Mouse (Mus musculus): ENCODE measurements around the gene Cdyl2.

Cdyl2 gene

DNA sequence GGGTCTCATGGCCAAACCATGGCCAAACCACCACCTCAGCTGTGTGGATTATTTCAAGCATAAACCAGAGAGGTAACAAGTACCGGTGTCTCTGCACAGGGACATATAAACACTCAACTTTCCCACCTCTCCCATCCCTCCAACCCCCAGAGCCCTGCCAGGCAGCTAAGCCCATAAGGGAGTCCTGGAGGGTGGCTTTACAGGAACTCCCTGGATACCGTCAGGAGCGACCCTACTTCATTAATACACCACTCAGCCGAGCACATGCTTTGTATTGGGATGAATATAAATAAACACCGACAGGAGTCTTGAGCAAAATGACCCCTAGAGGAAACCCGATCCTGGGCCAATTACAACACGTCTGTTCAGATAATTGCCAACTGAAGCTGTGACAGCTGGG is 194.0 kb downstream of the Cdyl2 start:
- no peak for DNase-seq (ENCODE audit: low spot score)

DNA sequence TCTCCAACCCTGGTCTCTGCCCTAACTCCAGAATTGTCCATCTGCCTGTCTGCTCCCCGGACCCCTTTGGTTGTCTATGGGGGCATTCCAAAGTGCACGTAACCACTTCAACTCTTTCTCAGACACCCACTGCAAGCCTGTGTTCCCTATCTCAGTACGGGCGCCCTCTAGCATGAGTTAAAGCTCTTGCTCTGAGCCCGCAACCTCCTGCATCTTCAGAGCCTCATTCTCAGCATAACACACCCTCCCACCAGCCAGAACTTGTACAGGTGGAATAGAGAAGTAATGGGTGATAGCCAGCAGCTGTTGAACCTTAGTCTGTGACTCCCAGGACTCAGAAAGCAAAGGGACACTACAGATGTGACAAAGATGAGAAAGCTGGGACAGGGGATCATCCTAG is 196.0 kb downstream of the Cdyl2 start:
- DNase-seq (ENCODE audit: low spot score) = no peak

DNA sequence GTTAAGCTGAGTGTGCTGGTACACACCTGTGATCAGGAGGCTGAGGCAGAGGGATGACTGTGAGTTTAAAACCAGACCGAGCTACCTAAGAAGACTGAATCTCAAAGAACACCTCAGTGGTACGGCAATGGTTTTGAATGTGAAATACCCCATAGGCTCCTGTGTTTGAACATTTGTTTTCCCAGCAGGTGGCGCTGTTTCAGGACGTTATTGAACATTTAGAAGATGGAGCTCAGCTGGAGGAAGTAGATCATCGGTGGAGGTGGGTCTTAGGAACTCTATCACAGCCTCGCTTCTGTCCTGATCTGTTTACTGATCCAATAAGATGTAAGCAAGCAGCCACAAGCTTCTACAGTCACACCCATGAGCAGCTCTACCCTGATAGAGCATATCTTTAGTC is 199.7 kb downstream of the Cdyl2 start:
- no peak for DNase-seq (ENCODE audit: low spot score)

DNA sequence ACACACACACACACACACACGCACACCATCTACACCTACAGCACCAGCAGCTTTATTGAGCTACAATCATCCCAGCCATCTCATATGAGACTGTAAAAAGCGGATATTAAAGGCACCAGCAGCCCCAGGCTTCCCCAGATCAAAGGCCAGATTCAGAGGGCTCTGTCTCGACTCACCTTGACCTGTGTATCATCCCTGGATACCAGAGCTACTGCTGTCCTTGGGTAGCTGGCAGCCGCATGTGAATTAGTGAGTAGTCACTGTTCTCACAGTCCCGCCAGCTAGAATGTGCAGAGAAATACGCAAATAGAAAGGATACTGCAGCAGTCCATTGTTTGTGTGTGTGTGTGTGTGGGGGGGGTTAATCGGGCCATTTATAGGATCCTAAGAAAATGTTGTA is 204.1 kb downstream of the Cdyl2 start:
- DNase-seq (ENCODE audit: low spot score) = no peak

DNA sequence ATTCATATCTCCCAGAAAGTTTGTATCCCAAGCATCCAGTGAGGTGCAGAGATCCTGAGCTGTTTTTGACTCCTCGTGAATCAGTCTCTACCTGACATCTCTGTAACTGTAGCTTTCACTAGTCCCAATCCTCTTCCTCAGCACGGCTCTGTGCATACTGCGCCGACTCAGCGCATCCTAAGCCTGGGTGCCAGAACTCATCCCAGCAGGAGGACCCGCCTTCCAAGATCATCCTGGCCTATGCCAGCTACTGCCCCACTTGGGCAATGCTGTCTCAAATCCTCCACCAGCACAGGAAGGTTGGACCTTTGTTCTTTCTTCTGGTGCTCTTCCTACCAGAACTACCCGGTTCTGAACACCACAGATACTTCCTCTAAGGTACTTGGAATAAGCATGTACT is 207.9 kb downstream of the Cdyl2 start:
- no peak for DNase-seq (ENCODE audit: low spot score)
